Mouse (Mus musculus) testis, postnatal 10 days (tissue): ENCODE measurements around the gene Slc22a20.

Experiments used
- DNase-seq: peaks from one replicate; pipeline ENCODE4 v3.0.0; 2021; ENCODE audit warnings: low spot score

Slc22a20 gene

GRCm38 (mm10) chr19:5923990-5924712 is 61.8 kb downstream of the Slc22a20 start:
- peak; percentile 97 for DNase-seq

GRCm38 (mm10) chr19:5922963-5923362 is 63.0 kb downstream of the Slc22a20 start:
- DNase-seq = no peak

- no peak for DNase-seq
Measured at GRCm38 (mm10) chr19:5922119-5922942, 63.6 kb downstream of the Slc22a20 start.

GRCm38 (mm10) chr19:5921715-5922114 is 64.2 kb downstream of the Slc22a20 start:
- no peak for DNase-seq
